Mouse (Mus musculus) cerebellum, adult 9-10 months (tissue): ENCODE data around the gene Cdkn2d.
"Not testable (repeated sequence)": the region's sequence is repeated elsewhere in the genome, so short reads cannot be mapped to it uniquely, and the experiment has no call there.

ENCODE experiments used
- DNase-seq: peaks from one replicate; pipeline ENCODE4 v3.0.0; 2022

The Cdkn2d gene

GRCm38 (mm10) chr9:21274336-21274735 is 16.9 kb downstream of the Cdkn2d start:
- no peak for DNase-seq

GRCm38 (mm10) chr9:21273520-21274228 is 17.5 kb downstream of the Cdkn2d start:
- DNase-seq: no peak

GRCm38 (mm10) chr9:21273094-21273493 is 18.1 kb downstream of the Cdkn2d start:
- DNase-seq: no peak

DNA sequence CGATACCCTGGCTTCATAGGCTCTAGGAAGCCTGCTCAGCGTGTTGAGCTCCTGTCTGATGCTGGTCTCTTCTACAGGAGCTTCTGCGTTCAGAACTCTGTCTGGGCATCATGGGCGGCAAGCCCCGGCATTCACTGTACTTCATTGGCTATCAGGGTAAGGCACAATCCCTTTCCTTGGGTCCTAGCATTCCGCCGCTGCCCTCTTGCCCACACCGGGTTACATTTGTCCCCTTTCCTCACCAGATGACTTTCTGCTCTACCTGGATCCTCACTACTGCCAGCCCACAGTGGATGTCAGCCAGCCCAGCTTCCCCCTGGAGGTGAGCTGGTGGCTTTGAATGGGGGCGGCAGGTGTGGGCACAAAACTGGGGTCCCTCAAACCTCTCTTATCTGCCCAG is 18.8 kb downstream of the Cdkn2d start:
- DNase-seq: no peak

GRCm38 (mm10) chr9:21269590-21269989 is 21.6 kb downstream of the Cdkn2d start:
- not testable (repeated sequence) for DNase-seq

GRCm38 (mm10) chr9:21268305-21268704 is 22.9 kb downstream of the Cdkn2d start:
- DNase-seq: no peak

GRCm38 (mm10) chr9:21266889-21267288 is 24.3 kb downstream of the Cdkn2d start:
- DNase-seq: no peak

- peak; percentile 73 for DNase-seq
Observed at GRCm38 (mm10) chr9:21265611-21266010, 25.6 kb downstream of the Cdkn2d start.

GRCm38 (mm10) chr9:21265000-21265561 is 26.1 kb downstream of the Cdkn2d start, which contains the start of gene Atg4d:
Atg4d (plus strand) TSS chr9:21265293.
- DNase-seq: peak; percentile 99

- DNase-seq: no peak
Observed at GRCm38 (mm10) chr9:21264272-21264999, 26.8 kb downstream of the Cdkn2d start.

- no peak for DNase-seq
Observed at GRCm38 (mm10) chr9:21261831-21262230, 29.4 kb downstream of the Cdkn2d start.

DNA sequence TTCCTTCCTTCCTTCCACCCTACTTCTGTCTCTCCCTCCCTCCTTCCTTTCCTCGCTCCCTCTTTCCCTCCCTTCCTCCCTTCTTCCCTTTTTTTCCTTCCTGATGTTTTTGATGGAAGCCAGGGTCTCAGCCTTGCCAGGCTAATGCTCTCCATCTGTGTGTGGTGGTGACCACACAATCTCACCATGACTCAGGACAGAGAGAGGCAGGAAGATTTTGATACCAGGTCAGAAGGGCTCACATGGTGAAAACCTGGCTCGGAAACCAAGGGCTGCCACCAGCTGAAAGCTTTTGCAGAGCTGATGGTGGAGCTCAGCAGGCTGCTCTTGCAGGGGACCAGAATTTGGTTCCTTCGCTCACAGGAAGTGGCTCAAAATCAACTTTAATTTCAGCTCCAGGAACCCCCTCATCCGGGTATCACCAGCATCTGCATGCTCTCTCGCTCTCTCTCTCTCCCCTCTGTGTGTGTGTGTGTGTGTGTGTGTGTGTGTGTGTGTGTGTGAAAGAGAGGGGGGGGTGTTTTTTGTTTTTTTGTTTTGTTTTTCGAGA is 30.6 kb downstream of the Cdkn2d start:
- DNase-seq: no peak

DNA sequence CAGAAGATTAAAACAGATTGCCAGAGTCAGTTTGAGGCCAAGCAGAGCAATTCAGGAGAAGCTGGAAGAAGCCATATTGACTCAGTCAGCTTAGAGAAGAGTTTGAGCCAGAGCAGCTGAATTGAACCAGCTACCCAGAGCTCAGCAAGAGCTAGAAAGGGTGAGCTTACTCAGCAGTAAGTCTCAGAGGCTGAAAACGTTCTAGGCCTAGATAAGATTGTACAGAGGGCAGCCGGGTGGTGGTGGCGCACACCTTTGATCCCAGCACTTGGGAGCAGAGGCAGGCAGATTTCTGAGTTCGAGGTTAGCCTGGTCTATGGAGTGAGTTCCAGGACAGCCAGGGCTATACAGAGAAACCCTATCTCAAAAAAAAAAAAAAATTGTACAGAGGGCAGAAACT is 34.9 kb downstream of the Cdkn2d start:
- DNase-seq: not testable (repeated sequence)

DNA sequence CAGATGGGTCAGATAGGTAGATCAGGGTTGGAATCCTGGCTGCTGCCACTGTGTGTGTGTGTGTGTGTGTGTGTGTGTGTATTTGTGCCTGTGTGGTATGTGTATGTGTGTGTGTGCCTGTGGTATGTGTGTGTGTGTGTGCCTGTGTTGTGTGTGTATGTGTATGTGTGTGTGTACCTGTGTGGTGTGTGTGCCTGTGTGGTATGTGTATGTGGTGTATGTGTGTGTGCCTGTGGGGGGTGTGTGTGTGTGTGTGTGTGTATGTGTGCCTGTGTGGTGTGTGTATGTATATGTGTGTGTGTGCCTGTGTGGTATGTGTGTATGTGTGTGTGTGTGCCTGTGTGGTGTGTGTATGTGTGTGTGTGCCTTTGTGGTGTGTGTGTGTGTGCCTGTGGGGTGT is 36.5 kb downstream of the Cdkn2d start:
- DNase-seq: no peak

DNA sequence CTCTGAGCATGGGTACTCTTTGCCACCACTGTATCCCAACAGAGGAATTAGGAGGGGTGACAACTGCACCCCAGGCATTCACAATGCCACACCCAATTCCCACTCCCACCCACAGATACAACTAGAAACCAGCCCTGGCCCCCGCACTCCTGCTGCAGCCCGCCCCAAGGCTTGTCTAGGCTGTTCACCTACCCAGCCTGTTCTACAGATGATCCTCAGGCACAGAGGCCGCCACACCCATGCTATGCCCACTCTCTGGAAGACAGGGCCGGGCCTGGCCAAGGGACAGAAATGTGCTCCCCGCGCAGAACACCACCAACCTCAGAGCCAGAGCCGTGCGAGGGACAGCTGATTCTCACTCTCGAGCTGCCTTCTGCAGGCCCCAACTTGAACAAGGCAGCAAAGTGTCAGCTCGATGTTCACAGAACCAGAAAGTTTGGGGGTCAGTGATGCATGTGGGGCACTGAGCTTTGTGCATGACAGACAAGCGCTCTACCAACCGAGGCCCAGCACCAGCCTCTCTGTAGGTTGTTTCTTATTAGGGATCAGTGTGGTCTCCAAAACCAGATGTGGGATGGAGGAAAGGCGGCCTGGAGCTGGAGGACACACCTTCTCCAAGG is 40.0 kb downstream of the Cdkn2d start:
- DNase-seq: no peak

DNA sequence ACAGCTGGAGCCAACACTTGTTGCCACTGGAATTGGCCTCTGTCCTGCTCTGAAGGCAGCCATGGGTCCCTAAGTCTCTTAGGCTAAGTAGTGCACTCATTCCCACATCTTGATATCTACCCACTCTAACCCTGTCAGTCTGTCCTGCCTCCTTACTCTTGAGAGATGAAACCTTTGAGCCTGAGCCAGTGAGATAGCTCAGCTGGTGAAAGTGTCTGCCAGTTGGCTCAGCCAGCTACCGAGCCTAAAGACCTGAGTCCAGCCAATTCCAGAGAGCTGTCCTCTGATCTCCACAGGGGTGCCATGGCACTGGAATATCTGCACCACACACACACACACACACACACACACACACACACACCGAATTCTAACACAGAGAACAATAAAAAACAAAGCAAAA is 40.7 kb downstream of the Cdkn2d start:
- DNase-seq: no peak

- DNase-seq: no peak
Observed at GRCm38 (mm10) chr9:21249629-21250508, 41.3 kb downstream of the Cdkn2d start.

GRCm38 (mm10) chr9:21248326-21248725 is 42.9 kb downstream of the Cdkn2d start, which contains the start of gene S1pr5:
S1pr5 (minus strand) TSS chr9:21248443.
- DNase-seq: no peak

GRCm38 (mm10) chr9:21246342-21246741 is 44.9 kb downstream of the Cdkn2d start:
- no peak for DNase-seq

GRCm38 (mm10) chr9:21245113-21245487 is 46.1 kb downstream of the Cdkn2d start:
- DNase-seq: peak; percentile 56

- peak; percentile 76 for DNase-seq
Observed at GRCm38 (mm10) chr9:21244428-21245112, 46.6 kb downstream of the Cdkn2d start.
